Mouse (Mus musculus): ENCODE measurements around the gene Camta1. TPM values are rescaled to one million over a fixed set of nuclear protein-coding genes. Genes with fewer than 3 reads are reported as not detected.

The Camta1 gene
- polyA plus RNA-seq, 1 experiment from 2014 or later = 130 TPM

DNA sequence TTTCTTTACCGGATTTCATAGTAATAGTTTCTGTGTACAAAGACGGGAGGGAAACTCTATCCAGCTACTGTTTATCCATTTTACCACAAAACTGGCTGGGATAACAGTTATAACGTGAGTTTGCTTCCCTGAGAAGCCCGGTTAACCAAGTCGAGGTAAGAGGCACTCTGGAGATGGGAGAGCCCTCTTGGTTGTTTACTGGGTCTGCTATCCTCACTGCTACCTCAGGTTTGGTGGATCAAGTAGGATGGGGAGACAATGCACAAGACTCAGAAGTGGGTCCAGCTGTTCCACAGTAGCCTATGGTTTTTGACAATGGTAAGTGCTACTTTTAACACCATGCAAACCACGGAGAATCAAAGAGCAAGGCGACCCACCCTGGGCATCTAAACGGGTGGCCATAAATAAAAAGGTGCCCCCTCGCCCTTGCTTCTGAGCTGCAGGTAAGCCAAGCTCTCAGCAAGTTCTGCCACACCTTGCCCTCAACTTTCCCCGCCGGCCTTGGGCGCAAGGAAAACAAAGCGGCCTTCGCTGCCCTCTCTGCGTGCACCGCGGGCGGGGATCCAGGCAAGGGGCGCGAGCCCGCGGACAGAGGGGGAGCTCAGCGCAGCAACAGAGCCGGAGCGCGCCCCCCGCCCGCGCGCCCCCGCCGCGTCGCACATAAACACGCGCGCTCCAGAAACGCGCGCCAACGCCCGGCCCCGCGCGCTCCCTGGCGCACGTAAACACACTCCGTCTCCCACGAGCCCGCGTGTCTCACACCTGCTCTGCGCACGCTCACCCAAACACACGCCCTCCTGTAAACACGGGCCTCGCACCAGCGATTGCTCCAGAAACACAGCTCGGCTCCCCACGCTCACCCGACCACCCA, 754.3 kb downstream of the Camta1 start:
- ATAC-seq (replicated peaks) = peak; percentile 36
- WGBS = 1% methylated on average over 58 of the region's 60 CpGs
- Histone ChIP-seq H3K4me3 (peak overlapping the region; percentile 76), H3K27ac (replicated peaks) (peak overlapping the region; percentile 96), H3K4me1 (peaks cover 53% of the 10 kb centered on the region), H3K27me3 (no peaks in the 10 kb centered on the region), H3K36me3 (no peaks in the 10 kb centered on the region), H3K9ac (replicated peaks) (peak overlapping the region; percentile 85), H3K4me2 (replicated peaks) (peak overlapping the region; percentile 60), H3K9me3 (no peaks in the 10 kb centered on the region)

DNA sequence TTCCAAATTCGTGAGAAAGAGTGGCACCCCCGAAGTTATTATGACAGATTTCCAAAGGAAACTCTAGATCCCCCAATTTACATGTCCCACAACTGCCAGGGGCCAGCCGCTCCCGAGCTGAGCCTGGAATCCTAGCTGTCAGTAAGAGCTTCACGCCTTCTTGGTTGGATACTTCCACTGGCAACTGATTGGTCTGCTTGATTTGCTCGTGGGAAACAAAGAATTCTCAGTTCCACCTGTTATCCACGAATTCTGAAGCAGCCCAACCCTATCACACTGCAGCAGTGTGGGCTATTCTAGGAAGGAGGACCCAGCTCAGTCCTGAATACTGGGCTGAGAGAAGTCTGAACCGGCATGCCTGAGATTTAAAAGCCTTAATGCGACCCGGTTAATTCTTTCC, 755.2 kb downstream of the Camta1 start:
- ATAC-seq (replicated peaks) = no peak
- no peaks in the 10 kb centered on the region for H3K27me3 ChIP-seq
- H3K9ac ChIP-seq (replicated peaks) = peak overlapping the region; percentile 85
- peak overlapping the region; percentile 76 for H3K4me3 ChIP-seq
- peaks cover 62% of the 10 kb centered on the region for H3K4me1 ChIP-seq
- no peaks in the 10 kb centered on the region for H3K9me3 ChIP-seq
- 15% methylated on average over 10 of the region's 10 CpGs for WGBS
- peak overlapping the region; percentile 96 for H3K27ac ChIP-seq (replicated peaks)
- H3K4me2 ChIP-seq (replicated peaks) = peak overlapping the region; percentile 60
- no peaks in the 10 kb centered on the region for H3K36me3 ChIP-seq

DNA sequence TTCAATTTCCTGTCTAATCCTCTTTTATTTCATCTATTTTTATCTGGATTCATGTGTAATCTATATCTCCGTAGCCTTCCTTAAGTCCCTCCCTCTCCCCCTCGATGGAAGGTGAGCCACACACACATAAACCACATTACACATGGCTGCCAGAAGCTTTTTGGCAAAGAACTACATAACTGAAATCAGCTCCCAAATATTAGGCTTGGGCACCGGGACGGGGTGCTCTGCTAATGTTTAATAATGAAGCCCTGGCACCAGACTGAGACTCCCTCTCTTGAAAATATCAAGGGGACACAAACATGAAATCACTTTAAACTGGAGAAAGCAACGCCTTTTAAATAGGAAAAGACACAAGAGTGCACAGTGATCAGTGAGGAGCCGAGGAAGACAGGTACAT, 755.8 kb downstream of the Camta1 start:
- WGBS = 36% methylated on average over 6 of the region's 6 CpGs
- Histone ChIP-seq H3K4me1 (peaks cover 67% of the 10 kb centered on the region), H3K27ac (replicated peaks) (peak overlapping the region; percentile 96)

DNA sequence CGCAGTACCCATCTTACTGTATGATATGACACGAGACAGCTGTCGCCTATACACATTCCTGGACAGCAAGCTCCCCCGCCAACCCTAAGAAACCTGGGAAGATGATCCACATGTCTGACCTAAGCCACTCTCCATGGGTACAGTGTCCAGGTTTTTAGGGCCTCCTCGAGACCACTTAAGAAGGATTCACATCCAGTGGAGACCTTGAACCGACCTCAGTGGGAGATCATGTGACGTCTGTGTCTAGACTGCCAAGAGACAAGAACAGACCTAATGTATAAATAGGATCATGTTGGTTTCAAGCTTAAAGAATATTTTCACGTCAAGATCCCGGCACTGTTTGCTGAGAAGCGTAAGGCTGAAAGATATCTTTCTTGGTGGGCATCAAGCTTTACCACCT, 757.5 kb downstream of the Camta1 start:
- no peak overlapping the region for H3K9ac ChIP-seq (replicated peaks)

More for the DNA sequence above, 755.8 kb downstream of the Camta1 start:
- no peak for ATAC-seq (replicated peaks)
- Histone ChIP-seq H3K27me3 (no peaks in the 10 kb centered on the region), H3K9ac (replicated peaks) (peak overlapping the region; percentile 85), H3K4me3 (peak overlapping the region; percentile 76), H3K9me3 (no peaks in the 10 kb centered on the region), H3K4me2 (replicated peaks) (peak overlapping the region; percentile 60), H3K36me3 (no peaks in the 10 kb centered on the region)

DNA sequence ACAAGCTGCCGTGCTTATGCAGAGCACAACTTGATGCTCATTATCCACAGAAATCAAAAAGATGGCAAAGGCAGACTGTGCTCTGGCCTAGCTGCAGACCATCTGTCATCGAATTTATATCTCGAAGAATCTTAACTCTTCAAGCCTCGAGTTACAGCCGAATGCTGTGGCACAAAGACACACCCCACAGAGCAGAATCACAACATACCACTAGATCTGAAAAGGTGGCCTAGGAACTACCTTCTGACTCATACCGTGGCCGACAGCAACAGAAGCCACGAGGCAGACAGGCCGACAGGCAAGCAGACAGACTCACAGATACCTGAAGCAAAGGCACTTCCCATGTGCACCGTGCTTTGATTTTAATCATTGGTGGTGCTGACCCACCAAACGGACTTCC, 758.0 kb downstream of the Camta1 start:
- H3K9ac ChIP-seq (replicated peaks) = no peak overlapping the region; the same call in 1 of the 2 replicates

More for the DNA sequence above, 757.5 kb downstream of the Camta1 start:
- H3K36me3 ChIP-seq = no peaks in the 10 kb centered on the region
- H3K27me3 ChIP-seq = no peaks in the 10 kb centered on the region
- no peak for ATAC-seq (replicated peaks)
- H3K9me3 ChIP-seq = no peaks in the 10 kb centered on the region
- H3K4me3 ChIP-seq = no peak overlapping the region
- H3K4me2 ChIP-seq (replicated peaks) = peak overlapping the region; percentile 36
- H3K27ac ChIP-seq (replicated peaks) = peak overlapping the region; percentile 83
- peaks cover 74% of the 10 kb centered on the region for H3K4me1 ChIP-seq
- 76% methylated on average over 10 of the region's 10 CpGs for WGBS

DNA sequence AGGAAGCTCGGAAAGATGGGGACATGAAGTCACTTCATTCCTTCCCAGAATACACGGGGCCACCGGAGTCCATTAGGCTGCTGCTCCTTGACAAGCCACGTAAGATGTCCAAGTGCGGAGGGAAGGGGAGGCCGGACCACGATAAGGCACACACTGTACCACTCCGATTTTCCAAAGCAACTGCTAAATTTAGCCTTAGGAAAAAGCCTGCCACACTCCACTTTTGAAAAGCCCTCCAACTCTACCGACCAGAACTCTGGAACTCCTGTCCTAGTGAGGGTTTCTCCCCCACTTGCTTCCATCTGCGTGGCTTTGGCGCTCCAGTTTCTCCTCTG, 764.6 kb downstream of the Camta1 start:
- no peak overlapping the region for H3K4me2 ChIP-seq (replicated peaks)
- H3K4me3 ChIP-seq = no peak overlapping the region
- no peak for ATAC-seq (replicated peaks)
- H3K4me1 ChIP-seq = peaks cover 58% of the 10 kb centered on the region
- H3K9me3 ChIP-seq = no peaks in the 10 kb centered on the region
- no peak overlapping the region for H3K9ac ChIP-seq (replicated peaks)
- WGBS = 80% methylated on average over 11 of the region's 11 CpGs
- H3K36me3 ChIP-seq = no peaks in the 10 kb centered on the region
- H3K27me3 ChIP-seq = no peaks in the 10 kb centered on the region
- H3K27ac ChIP-seq (replicated peaks) = peak overlapping the region; percentile 23; the same call in 1 of the 2 replicates

More for the DNA sequence above, 758.0 kb downstream of the Camta1 start:
- Histone ChIP-seq H3K27ac (replicated peaks) (peak overlapping the region; percentile 83), H3K4me2 (replicated peaks) (peak overlapping the region; percentile 36), H3K4me3 (0 out of 2 replicates have a peak overlapping the region, but pooled peaks have one; percentile 11), H3K36me3 (no peaks in the 10 kb centered on the region), H3K9me3 (no peaks in the 10 kb centered on the region), H3K4me1 (peaks cover 75% of the 10 kb centered on the region), H3K27me3 (no peaks in the 10 kb centered on the region)
- WGBS = 61% methylated on average over 11 of the region's 11 CpGs
- no peak for ATAC-seq (replicated peaks)

DNA sequence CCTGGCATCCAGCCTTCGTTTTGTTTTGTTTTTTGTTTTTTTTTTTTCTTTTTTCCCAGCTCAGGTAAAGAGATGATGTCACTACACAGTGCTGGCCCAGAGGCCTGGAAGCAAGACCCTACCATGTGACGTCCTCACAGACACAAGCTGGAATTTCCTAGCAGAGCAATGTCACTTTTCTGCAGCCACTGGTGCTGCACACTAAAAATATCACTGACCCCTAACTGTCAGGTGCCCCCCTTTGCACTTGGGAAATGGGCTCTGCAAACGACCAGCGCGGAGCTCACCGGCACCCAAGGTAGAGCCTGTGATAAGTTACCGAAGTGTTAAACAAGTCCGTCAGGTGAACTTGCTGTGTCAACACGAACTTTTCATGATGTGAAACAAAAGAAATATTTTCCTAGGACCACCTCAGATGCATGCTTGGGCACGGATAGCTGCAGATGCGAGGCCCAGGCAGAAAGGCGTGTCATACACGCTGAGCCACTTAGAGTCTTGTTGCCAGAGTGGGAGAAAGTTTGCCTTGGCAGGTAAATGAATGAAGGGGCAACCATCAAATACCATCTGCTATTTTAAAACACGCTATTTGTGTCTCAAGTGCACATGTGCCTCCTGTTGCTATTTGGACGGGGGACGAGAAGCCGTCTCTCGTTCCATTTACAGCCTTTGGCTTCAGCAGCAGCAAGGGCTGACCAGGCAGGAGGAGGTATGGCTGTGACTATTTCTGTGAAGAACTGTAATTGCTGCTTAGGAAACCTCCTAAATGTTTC, 765.2 kb downstream of the Camta1 start:
- Histone ChIP-seq H3K4me3 (no peak overlapping the region), H3K36me3 (no peaks in the 10 kb centered on the region), H3K27ac (replicated peaks) (0 out of 2 replicates have a peak overlapping the region, but pooled peaks have one; percentile 23), H3K9ac (replicated peaks) (no peak overlapping the region), H3K4me2 (replicated peaks) (no peak overlapping the region), H3K27me3 (no peaks in the 10 kb centered on the region), H3K4me1 (peaks cover 53% of the 10 kb centered on the region), H3K9me3 (no peaks in the 10 kb centered on the region)
- WGBS = 74% methylated on average over 18 of the region's 18 CpGs
- ATAC-seq (replicated peaks) = no peak

DNA sequence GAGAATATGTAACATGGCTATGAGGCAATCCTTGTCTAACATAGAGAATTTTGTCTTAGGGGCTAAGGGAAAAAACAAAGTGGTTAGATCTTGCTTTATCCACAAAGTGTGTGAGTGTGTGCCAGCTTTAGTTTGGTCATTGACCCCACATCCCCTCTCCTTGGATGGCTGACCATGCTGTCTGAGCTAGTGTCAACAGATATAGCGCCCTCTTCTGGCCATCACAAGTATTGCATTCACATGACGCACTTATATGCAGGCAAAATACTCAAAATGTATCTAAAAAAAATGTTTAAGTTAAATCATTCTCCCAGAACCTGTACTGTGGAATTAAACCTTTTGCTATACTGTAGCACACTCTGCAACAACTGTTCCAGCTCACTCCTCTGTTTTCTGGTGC, 766.5 kb downstream of the Camta1 start:
- H3K4me1 ChIP-seq = peaks cover 51% of the 10 kb centered on the region
- 42% methylated on average over 2 of the region's 2 CpGs for WGBS
- no peak for ATAC-seq (replicated peaks)

DNA sequence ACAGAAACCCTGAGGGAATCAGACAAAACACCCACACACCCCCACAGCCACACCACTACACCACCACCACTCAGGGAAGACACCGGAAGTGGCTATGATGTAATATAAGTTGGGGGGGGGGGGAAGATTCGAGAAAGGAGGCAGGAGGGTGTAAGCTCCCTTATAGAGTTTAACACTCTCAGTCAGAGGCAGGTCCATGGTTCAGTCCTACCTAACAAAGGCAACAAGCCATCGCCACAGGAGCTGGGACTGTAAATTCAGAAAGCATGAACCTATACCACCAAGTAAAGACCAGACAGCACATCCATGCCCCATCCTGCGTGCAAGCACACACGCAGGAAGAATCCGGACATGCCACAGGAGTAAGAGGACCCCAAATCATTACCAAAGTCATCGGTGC, 772.4 kb downstream of the Camta1 start, which contains the start of gene Gm13090:
Gene Gm13090, plus strand, starts transcription at position 301 of the 400 bp plus-strand sequence.
- H3K4me3 ChIP-seq = no peak within 1 kb of the TSS
- peaks cover 27% of the 10 kb centered on the region for H3K4me1 ChIP-seq
- H3K9ac ChIP-seq (replicated peaks) = no peak within 1 kb of the TSS
- WGBS = 84% methylated on average over 7 of the region's 7 CpGs
- H3K27ac ChIP-seq (replicated peaks) = peak within 1 kb of the TSS; percentile 54
- no peaks in the 10 kb centered on the region for H3K27me3 ChIP-seq
- peaks cover 41% of the 10 kb centered on the region for H3K36me3 ChIP-seq
- ATAC-seq (replicated peaks) = no peak
- no peaks in the 10 kb centered on the region for H3K9me3 ChIP-seq
- no peak within 1 kb of the TSS for H3K4me2 ChIP-seq (replicated peaks)

More for the DNA sequence above, 766.5 kb downstream of the Camta1 start:
- no peak overlapping the region for H3K27ac ChIP-seq (replicated peaks)
- no peaks in the 10 kb centered on the region for H3K36me3 ChIP-seq
- no peaks in the 10 kb centered on the region for H3K27me3 ChIP-seq
- H3K9me3 ChIP-seq = no peaks in the 10 kb centered on the region
- no peak overlapping the region for H3K9ac ChIP-seq (replicated peaks)
- no peak overlapping the region for H3K4me3 ChIP-seq
- no peak overlapping the region for H3K4me2 ChIP-seq (replicated peaks)

DNA sequence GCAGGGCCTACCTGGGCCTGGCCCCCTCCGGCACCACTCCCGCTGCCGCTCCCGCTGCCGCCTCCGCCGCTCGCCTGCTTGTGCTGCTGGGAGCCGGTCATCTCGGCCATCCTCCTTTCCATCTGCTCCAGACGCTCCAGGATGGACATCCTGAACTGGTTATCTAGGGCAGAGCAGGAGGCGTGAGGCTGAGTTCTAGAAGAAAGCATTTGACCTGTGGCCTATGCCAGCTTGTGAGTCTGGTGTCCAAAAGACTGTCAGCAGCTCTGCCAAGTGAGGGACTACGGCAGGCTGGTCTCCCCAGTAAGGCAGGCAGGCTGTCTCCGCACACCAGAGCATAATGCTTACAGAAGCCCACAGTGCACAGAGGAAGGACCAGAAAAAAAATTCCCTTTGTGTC, 772.9 kb downstream of the Camta1 start:
- peaks cover 46% of the 10 kb centered on the region for H3K36me3 ChIP-seq
- ATAC-seq (replicated peaks) = no peak
- H3K4me3 ChIP-seq = no peak overlapping the region
- WGBS = 86% methylated on average over 14 of the region's 14 CpGs
- H3K27me3 ChIP-seq = no peaks in the 10 kb centered on the region
- H3K9ac ChIP-seq (replicated peaks) = no peak overlapping the region
- no peak overlapping the region for H3K4me2 ChIP-seq (replicated peaks)
- H3K27ac ChIP-seq (replicated peaks) = peak overlapping the region; percentile 54
- peaks cover 27% of the 10 kb centered on the region for H3K4me1 ChIP-seq
- H3K9me3 ChIP-seq = no peaks in the 10 kb centered on the region

DNA sequence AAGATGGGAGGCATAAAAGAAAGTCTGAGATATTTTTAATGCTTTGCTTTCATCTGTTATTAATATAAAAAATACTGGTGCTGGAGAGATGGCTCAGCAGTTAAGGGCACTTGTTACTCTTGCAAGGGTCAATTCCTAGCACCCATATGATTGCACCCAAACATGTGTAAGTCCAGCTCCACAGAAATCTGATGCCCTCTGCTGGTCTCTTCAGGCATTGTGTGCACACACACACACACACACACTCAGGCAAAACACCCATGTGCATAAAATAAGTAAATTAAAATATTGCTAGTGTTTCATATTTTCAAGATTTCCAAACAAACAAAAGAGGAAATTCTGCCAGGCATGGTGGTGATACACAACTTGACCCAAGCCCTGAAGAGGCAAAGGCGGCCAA, 774.3 kb downstream of the Camta1 start:
- WGBS = 98% methylated on average over 1 of the region's 1 CpGs
- Histone ChIP-seq H3K27me3 (no peaks in the 10 kb centered on the region), H3K9me3 (no peaks in the 10 kb centered on the region), H3K4me2 (replicated peaks) (no peak overlapping the region), H3K9ac (replicated peaks) (no peak overlapping the region), H3K4me3 (no peak overlapping the region), H3K4me1 (peaks cover 27% of the 10 kb centered on the region), H3K36me3 (peaks cover 60% of the 10 kb centered on the region), H3K27ac (replicated peaks) (no peak overlapping the region)
- ATAC-seq (replicated peaks) = no peak

DNA sequence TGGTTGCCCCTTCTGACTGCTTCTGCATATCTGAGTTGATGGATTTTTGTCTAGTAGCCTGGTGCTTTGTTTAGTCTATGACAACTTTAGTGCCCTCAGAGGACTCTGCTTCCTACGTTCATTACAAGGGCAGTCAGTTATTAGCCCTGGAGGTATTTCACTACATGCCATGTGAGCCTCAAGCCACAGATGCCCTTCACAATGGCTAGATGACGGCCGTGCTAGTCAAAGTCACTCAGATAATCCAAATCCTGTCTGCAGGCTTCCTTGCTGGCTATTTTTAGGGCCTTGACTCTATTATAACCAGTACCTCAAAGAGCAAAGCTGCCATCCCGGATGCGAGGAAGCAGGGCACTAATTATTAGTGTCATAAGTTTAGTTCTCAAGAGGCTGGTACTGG, 778.6 kb downstream of the Camta1 start:
- Histone ChIP-seq H3K4me2 (replicated peaks) (no peak overlapping the region), H3K4me1 (no peaks in the 10 kb centered on the region), H3K9me3 (no peaks in the 10 kb centered on the region), H3K9ac (replicated peaks) (no peak overlapping the region), H3K27ac (replicated peaks) (no peak overlapping the region), H3K27me3 (no peaks in the 10 kb centered on the region), H3K4me3 (no peak overlapping the region), H3K36me3 (peaks cover 94% of the 10 kb centered on the region)
- WGBS = 87% methylated on average over 5 of the region's 5 CpGs
- ATAC-seq (replicated peaks) = no peak
